Mouse (Mus musculus): ENCODE data around the gene Chmp5.

- TF ChIP-seq TAL1 (IDR thresholded peaks at IDR 0.05; ENCODE audit: low read length) (no peak), GATA1 (IDR thresholded peaks at IDR 0.05; ENCODE audit: low read length) (no peak)
These were observed at the start of gene Chmp5, which contains the start of gene Bag1 for GRCm38 (mm10) chr4:40948160-40948708.

All from erythroblast, embryonic 14.5 days (primary cell).